Mouse (Mus musculus) lung, embryonic 14.5 days (tissue): ENCODE measurements around the gene Ano8. TPM values are rescaled to one million over a fixed set of nuclear protein-coding genes. Genes with fewer than 3 reads are reported as not detected.

Source experiments
- ATAC-seq: fragments of 200-750 bp; cut with Nextera tagmentation; 2 replicates; pipeline ENCODE4 v1.8.0; 2017; ENCODE audit warnings: mild to moderate bottlenecking, moderate TSS enrichment, moderate library complexity; ENCODE audit not compliant: insufficient read depth
- DNase-seq: peaks from one replicate; pipeline ENCODE4 v3.0.0-alpha.2; 2015
- H3K27ac ChIP-seq: fragments of 300-500 bp; sonication (generic); 2 replicates; pipeline ENCODE4 v1.5.1; 2014; ENCODE audit warnings: low read depth, mild to moderate bottlenecking, moderate library complexity
- H3K27me3 ChIP-seq: fragments of 300-500 bp; sonication (generic); 2 replicates; pipeline ENCODE4 v1.6.1; 2014; ENCODE audit warnings: low read length, control low read depth; ENCODE audit not compliant: insufficient read depth
- H3K36me3 ChIP-seq: fragments of 300-500 bp; sonication (generic); 2 replicates; pipeline ENCODE4 v1.6.1; 2014; ENCODE audit warnings: control low read depth; ENCODE audit not compliant: insufficient read depth
- H3K4me1 ChIP-seq: fragments of 300-500 bp; sonication (generic); 2 replicates; pipeline ENCODE4 v1.6.1; 2014; ENCODE audit warnings: antibody characterized with exemption, control low read depth; ENCODE audit not compliant: insufficient read depth
- H3K4me2 ChIP-seq: fragments of 300-500 bp; sonication (generic); 2 replicates; pipeline ENCODE4 v1.6.1; 2014; ENCODE audit warnings: mild to moderate bottlenecking
- H3K4me3 ChIP-seq: fragments of 300-500 bp; sonication (generic); 2 replicates; pipeline ENCODE4 v1.5.1; 2014; ENCODE audit warnings: low read depth, low read length
- H3K9ac ChIP-seq: fragments of 300-500 bp; sonication (generic); 2 replicates; pipeline ENCODE4 v1.6.1; 2014
- H3K9me3 ChIP-seq: fragments of 300-500 bp; sonication (generic); 2 replicates; pipeline ENCODE4 v1.6.1; 2016; ENCODE audit warnings: low read depth, low read length, control low read depth
- CTCF ChIP-seq: IDR thresholded peaks from 2 replicates; pipeline ENCODE4 v1.5.1; 2016; ENCODE audit warnings: antibody characterized with exemption, low read depth
- WGBS: fragments of 180-500 bp; shearing (Covaris S2); extraction: QIAGEN DNeasy Blood & Tissue Kit; methylation state at CpG from one replicate; pipeline ENCODE4 v1.1.7; 2014; 5-methylcytosine and 5-hydroxymethylcytosine counted together
- polyA plus RNA-seq: library from polyadenylated mRNA; unstranded; fragments of >200 nt; fragmentation: Nextera tagmentation; extraction: Ambion mirVana; gene quantifications from 2 replicates; pipeline ENCODE4 v1.2.1, GENCODE M21; 2014

The Ano8 gene
- polyA plus RNA-seq, 1 experiment from 2014 or later = 3.1 TPM

GRCm38 (mm10) chr8:71463188-71464033 is 22.4 kb downstream of the Ano8 start, which contains the start of gene Abhd8:
Gene Abhd8, minus strand, starts transcription at chr8:71463655.
- Histone ChIP-seq H3K36me3 (peaks cover 35% of the 10 kb centered on the region), H3K4me2 (peak within 1 kb of the TSS; percentile 86), H3K4me1 (peaks cover 20% of the 10 kb centered on the region), H3K27ac (peak within 1 kb of the TSS; percentile 95), H3K27me3 (no peaks in the 10 kb centered on the region), H3K4me3 (peak within 1 kb of the TSS; percentile 82), H3K9me3 (no peaks in the 10 kb centered on the region), H3K9ac (peak within 1 kb of the TSS; percentile 76)
- DNase-seq (peak; percentile 98), ATAC-seq (peak; percentile 83)
- under 1% methylated on average over 55 of the region's 55 CpGs for WGBS
- no peak; the same call in 1 of the 2 replicates for TF ChIP-seq CTCF

DNA sequence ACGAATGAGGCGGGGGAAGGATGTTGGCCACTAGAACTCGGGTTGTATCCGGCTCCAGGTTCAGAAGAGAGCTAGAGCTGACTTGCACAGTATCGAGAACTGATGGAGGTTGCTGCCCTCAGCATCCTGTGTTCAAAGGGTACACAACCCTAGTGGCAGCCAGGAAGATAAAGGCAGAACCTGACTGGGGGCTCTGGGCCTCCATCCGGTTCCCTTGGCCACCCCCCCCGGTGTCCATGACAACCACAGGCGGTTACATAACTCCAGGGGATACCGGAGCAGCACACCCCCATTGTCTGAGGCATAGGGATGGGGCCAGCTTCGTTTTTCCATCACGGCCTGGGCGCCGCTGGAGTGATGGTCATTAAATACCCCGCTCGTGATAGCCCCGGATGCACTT is 23.0 kb downstream of the Ano8 start:
- H3K4me2 ChIP-seq = peak overlapping the region; percentile 86
- H3K27me3 ChIP-seq = no peaks in the 10 kb centered on the region
- no peak overlapping the region; the same call in 1 of the 2 replicates for H3K27ac ChIP-seq
- DNase-seq (peak; percentile 66), ATAC-seq (0 out of 2 replicates have a peak, but pooled peaks have one; percentile 2)
- TF ChIP-seq CTCF = no peak
- 3% methylated on average over 16 of the region's 16 CpGs for WGBS
- peak overlapping the region; percentile 82 for H3K4me3 ChIP-seq
- H3K4me1 ChIP-seq = peaks cover 20% of the 10 kb centered on the region
- peak overlapping the region; percentile 76 for H3K9ac ChIP-seq
- no peaks in the 10 kb centered on the region for H3K9me3 ChIP-seq
- H3K36me3 ChIP-seq = peaks cover 36% of the 10 kb centered on the region

DNA sequence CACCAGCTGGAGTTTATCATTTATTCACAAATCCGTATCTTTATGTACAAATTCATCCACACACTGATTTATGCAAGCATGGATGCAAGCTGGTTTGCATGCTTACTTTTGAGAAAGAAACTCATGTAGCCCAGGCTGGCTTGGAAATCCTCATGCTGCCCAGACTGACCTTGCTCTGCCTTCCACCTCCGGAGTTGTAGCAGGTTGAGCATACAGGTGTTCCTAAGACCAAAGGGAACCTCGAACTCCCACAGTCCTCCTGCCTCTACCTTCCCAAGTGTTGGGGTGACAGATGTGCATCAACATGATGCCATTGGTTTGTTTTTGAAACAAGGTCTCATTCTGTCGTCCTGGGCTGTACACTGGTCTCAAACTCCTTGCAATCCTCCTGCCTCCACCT is 23.6 kb downstream of the Ano8 start:
- H3K27me3 ChIP-seq = no peaks in the 10 kb centered on the region
- peaks cover 40% of the 10 kb centered on the region for H3K36me3 ChIP-seq
- ATAC-seq (no peak), DNase-seq (no peak)
- WGBS = 57% methylated on average over 4 of the region's 4 CpGs
- no peak overlapping the region for H3K9ac ChIP-seq
- no peak for TF ChIP-seq CTCF
- peak overlapping the region; percentile 82; the same call in 1 of the 2 replicates for H3K4me3 ChIP-seq
- no peaks in the 10 kb centered on the region for H3K9me3 ChIP-seq
- H3K27ac ChIP-seq = no peak overlapping the region
- H3K4me2 ChIP-seq = peak overlapping the region; percentile 86
- H3K4me1 ChIP-seq = peaks cover 20% of the 10 kb centered on the region

DNA sequence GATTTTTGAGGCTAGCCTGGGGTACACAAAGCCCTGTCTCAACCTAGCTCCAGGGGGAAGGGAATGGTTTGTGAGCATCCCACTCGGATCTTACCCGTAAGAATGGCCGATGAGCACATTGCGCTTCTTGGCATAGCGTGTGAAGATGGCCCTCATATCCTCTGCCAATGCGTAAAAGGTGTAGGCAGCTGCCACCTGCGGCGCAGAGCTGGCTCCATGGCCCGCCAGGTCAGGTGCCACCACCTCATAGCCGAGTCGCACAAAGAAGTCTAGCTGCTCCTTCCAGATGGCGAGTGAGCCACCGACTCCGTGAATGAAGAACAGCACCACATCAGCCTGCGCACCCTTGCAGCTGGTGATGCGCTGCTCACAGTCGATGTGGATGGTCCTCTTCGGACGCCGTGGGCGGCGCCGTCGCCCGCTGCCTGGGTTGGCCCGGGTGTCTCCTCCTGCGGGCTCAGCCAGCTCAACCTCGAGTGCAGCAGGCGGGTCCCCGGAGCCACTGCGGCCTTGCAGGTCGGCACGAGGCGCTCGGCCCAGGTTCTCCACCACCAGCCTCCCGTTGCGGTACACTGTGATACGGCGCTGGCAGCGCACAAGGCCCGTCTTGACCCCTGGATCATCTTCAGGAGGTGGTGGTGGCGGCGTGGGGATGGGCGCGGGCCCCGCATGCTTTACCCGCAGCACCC is 24.5 kb downstream of the Ano8 start:
- H3K27ac ChIP-seq = no peak overlapping the region
- no peak overlapping the region for H3K9ac ChIP-seq
- H3K27me3 ChIP-seq = no peaks in the 10 kb centered on the region
- no peaks in the 10 kb centered on the region for H3K9me3 ChIP-seq
- no peak overlapping the region for H3K4me3 ChIP-seq
- peaks cover 46% of the 10 kb centered on the region for H3K36me3 ChIP-seq
- H3K4me1 ChIP-seq = peaks cover 20% of the 10 kb centered on the region
- ATAC-seq (no peak), DNase-seq (no peak)
- no peak for TF ChIP-seq CTCF
- no peak overlapping the region; the same call in 1 of the 2 replicates for H3K4me2 ChIP-seq
- WGBS = 77% methylated on average over 47 of the region's 47 CpGs

GRCm38 (mm10) chr8:71460716-71461115 is 25.0 kb downstream of the Ano8 start:
- Histone ChIP-seq H3K4me3 (no peak overlapping the region), H3K9ac (no peak overlapping the region), H3K4me2 (no peak overlapping the region), H3K4me1 (peaks cover 17% of the 10 kb centered on the region), H3K9me3 (no peaks in the 10 kb centered on the region), H3K36me3 (peaks cover 43% of the 10 kb centered on the region), H3K27me3 (no peaks in the 10 kb centered on the region), H3K27ac (no peak overlapping the region)
- ATAC-seq (no peak), DNase-seq (no peak)
- TF ChIP-seq CTCF = no peak
- 90% methylated on average over 6 of the region's 6 CpGs for WGBS

DNA sequence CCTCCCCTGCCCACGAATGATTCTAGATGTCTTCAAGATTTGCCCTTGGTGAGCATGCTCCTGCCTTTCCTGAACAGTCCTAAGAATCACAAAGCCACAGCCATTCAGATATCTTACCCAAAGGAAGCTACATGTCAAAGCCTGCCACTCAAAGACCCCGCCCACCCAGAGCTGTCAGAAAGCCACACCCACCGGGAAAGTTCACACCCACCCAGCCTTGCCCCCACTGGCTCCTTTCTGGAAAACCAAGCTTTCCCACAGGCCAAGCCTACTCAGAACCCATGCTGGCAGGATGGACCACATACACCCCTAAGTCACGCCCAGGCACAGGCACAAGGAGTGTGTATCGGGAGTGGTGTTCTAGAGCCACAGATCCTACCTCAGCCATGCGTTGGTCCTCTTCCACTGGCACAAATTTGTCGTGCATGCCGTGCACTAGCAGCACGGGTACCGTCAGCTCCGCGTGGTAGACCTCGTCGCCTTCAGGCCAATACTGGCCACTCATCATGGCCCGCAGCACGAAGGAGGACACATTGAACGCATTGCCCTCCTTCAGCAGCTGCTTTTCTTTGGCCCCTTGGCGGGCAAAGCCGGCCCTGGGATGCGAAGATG is 28.0 kb downstream of the Ano8 start:
- peaks cover 43% of the 10 kb centered on the region for H3K36me3 ChIP-seq
- no peak for ATAC-seq
- DNase-seq = no peak
- no peak overlapping the region for H3K27ac ChIP-seq
- no peaks in the 10 kb centered on the region for H3K9me3 ChIP-seq
- H3K27me3 ChIP-seq = no peaks in the 10 kb centered on the region
- no peak overlapping the region for H3K4me2 ChIP-seq
- peaks cover 7% of the 10 kb centered on the region for H3K4me1 ChIP-seq
- no peak overlapping the region for H3K9ac ChIP-seq
- TF ChIP-seq CTCF = no peak
- 77% methylated on average over 20 of the region's 20 CpGs for WGBS
- no peak overlapping the region for H3K4me3 ChIP-seq
